Mouse (Mus musculus) intestine, embryonic 16.5 days (tissue): ENCODE results near the gene D630039A03Rik. TPM values are rescaled to one million over a fixed set of nuclear protein-coding genes. Genes with fewer than 3 reads are reported as not detected.

Experiments
- ATAC-seq: fragments of 200-750 bp; cut with Nextera tagmentation; 2 replicates; pipeline ENCODE4 v1.8.0; 2017; ENCODE audit warnings: moderate TSS enrichment, moderate library complexity
- H3K27ac ChIP-seq: fragments of 300-500 bp; sonication (generic); 2 replicates; pipeline ENCODE4 v1.5.1; 2014; ENCODE audit warnings: mild to moderate bottlenecking, low read length
- H3K27me3 ChIP-seq: fragments of 300-500 bp; sonication (generic); replicated peaks from 2 replicates; pipeline ENCODE4 v1.6.1; 2014; ENCODE audit warnings: low read length, control low read depth, mixed read lengths; ENCODE audit not compliant: control insufficient read depth, insufficient read depth
- H3K36me3 ChIP-seq: fragments of 300-500 bp; sonication (generic); 2 replicates; pipeline ENCODE4 v1.6.1; 2014; ENCODE audit warnings: low read length, control low read depth; ENCODE audit not compliant: control insufficient read depth, insufficient read depth
- H3K4me1 ChIP-seq: fragments of 300-500 bp; sonication (generic); 2 replicates; pipeline ENCODE4 v1.6.1; 2014; ENCODE audit warnings: low read length, control low read depth, mixed read lengths; ENCODE audit not compliant: control insufficient read depth, insufficient read depth
- H3K4me2 ChIP-seq: fragments of 300-500 bp; sonication (generic); 2 replicates; pipeline ENCODE4 v1.6.1; 2014; ENCODE audit warnings: low read depth, low read length, control low read depth
- H3K4me3 ChIP-seq: fragments of 300-500 bp; sonication (generic); 2 replicates; pipeline ENCODE4 v1.5.1; 2014; ENCODE audit warnings: mild to moderate bottlenecking, low read length
- H3K9ac ChIP-seq: fragments of 300-500 bp; sonication (generic); 2 replicates; pipeline ENCODE4 v1.6.1; 2014; ENCODE audit warnings: low read depth, low read length
- H3K9me3 ChIP-seq: fragments of 300-500 bp; sonication (generic); 2 replicates; pipeline ENCODE4 v1.6.1; 2016; ENCODE audit warnings: low read length, control low read depth; ENCODE audit not compliant: control insufficient read depth
- WGBS: fragments of 180-500 bp; shearing (Covaris S2); extraction: QIAGEN DNeasy Blood & Tissue Kit; methylation state at CpG from one replicate; pipeline ENCODE4 v1.1.7; 2014; 5-methylcytosine and 5-hydroxymethylcytosine counted together
- polyA plus RNA-seq: library from polyadenylated mRNA; unstranded; fragments of >200 nt; fragmentation: Nextera tagmentation; extraction: Ambion mirVana; gene quantifications from 2 replicates; pipeline ENCODE4 v1.2.1, GENCODE M21; 2015

Gene D630039A03Rik
- polyA plus RNA-seq, 1 experiment from 2014 or later, result 13.3 TPM

DNA sequence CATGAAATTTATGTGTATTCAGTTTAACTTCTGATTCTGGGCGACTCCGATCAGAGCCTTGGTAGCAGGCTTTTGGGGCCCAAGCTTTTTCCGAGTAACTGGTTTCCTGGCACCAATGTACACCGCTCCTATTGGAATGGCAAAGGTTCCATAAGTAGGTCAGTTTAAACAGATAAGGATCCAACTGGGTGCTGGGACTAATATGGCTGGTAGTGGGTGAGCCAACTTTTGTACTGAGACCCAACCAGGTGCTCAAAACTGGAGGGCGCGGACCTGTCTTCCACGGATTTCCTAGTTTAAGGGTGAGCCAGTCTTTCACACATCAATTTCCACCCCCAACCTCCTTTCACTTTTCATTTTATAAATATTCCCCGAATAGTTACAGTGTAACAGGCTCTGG is 38.9 kb upstream of the D630039A03Rik start:
- Histone ChIP-seq H3K9me3 (no peaks in the 10 kb centered on the region; the same call in 1 of the 2 replicates), H3K36me3 (peaks cover 15% of the 10 kb centered on the region), H3K9ac (peak overlapping the region; percentile 89), H3K27me3 (no peaks in the 10 kb centered on the region), H3K27ac (peak overlapping the region; percentile 95), H3K4me3 (peak overlapping the region; percentile 89), H3K4me1 (peaks cover 20% of the 10 kb centered on the region), H3K4me2 (peak overlapping the region; percentile 59)
- 63% methylated on average over 8 of the region's 8 CpGs for WGBS
- no peak for ATAC-seq

DNA sequence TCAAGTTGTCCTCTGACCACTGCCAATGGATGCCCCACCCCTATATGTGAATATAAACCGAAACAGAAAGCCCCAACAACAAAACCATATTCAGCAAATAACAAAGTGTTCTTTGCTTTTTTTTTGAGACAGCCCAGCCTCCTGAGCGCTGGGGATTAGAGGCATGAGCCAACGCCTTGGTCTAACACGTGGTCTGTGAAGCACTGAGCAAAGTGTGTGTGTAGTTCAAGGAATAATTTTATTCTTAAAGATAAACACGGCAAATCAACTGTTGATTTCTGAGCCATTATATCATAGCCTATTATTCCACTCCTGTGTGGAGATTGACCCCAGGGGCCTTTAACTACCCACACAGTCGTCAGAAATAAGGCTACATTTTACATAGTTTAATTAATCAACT is 38.5 kb upstream of the D630039A03Rik start:
- Histone ChIP-seq H3K36me3 (peaks cover 15% of the 10 kb centered on the region), H3K9ac (peak overlapping the region; percentile 89), H3K9me3 (no peaks in the 10 kb centered on the region; the same call in 1 of the 2 replicates), H3K27ac (peak overlapping the region; percentile 95), H3K27me3 (no peaks in the 10 kb centered on the region), H3K4me3 (peak overlapping the region; percentile 89), H3K4me2 (peak overlapping the region; percentile 59), H3K4me1 (peaks cover 24% of the 10 kb centered on the region)
- 58% methylated on average over 6 of the region's 6 CpGs for WGBS
- no peak for ATAC-seq

DNA sequence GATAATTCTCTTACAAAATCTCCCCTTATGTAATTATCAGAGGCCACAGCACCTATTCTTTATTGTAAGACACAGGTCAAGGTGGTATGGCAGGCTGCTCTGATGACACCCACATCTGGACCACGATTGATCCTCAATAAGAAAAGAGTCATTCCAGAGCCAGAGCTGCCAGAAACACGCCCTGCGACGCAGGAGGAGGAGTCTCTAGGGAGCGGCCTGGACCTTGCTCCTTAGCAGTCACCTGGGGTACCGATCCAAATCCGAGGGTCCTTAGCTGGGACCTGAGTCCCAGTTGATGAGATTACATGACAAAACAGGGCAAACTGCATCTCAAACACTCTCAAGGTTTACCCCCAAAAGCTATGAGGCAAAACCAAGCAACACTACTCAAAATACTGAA is 37.7 kb upstream of the D630039A03Rik start:
- Histone ChIP-seq H3K4me3 (peak overlapping the region; percentile 89), H3K9me3 (no peaks in the 10 kb centered on the region; the same call in 1 of the 2 replicates), H3K4me1 (peaks cover 29% of the 10 kb centered on the region), H3K36me3 (peaks cover 15% of the 10 kb centered on the region), H3K27ac (peak overlapping the region; percentile 95; the same call in 1 of the 2 replicates), H3K9ac (0 out of 2 replicates have a peak overlapping the region, but pooled peaks have one; percentile 43), H3K27me3 (no peaks in the 10 kb centered on the region), H3K4me2 (peak overlapping the region; percentile 59)
- ATAC-seq, result no peak
- WGBS, result 73% methylated on average over 7 of the region's 7 CpGs

- Histone ChIP-seq H3K9me3 (no peaks in the 10 kb centered on the region; the same call in 1 of the 2 replicates), H3K27ac (no peak overlapping the region), H3K27me3 (no peaks in the 10 kb centered on the region), H3K4me1 (peaks cover 31% of the 10 kb centered on the region), H3K4me3 (no peak overlapping the region), H3K4me2 (no peak overlapping the region), H3K36me3 (peaks cover 15% of the 10 kb centered on the region), H3K9ac (no peak overlapping the region)
- WGBS, result 81% methylated on average over 1 of the region's 1 CpGs
- no peak for ATAC-seq
These were observed 36.8 kb upstream of the D630039A03Rik start for GRCm38 (mm10) chr4:57952891-57953290.

DNA sequence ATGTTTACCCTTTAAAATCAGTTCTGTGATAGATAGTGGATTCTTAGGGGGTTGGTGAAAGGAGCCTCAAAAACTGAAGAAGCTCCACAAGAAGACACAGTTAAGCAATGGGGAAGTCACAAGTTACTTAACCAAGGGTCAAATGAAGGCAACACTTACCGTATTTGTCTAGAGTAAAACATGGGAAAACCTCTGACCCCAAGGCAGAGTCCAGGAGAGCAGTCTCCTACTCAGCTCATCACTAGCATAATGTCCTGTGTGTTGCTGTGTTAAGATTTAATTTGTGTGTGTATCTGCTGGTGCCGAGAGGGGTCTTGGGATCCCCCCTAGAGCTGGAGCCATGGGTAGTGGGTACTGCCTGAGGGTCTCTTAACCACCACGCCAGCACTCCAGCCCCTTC is 36.3 kb upstream of the D630039A03Rik start:
- H3K27me3 ChIP-seq, result no peaks in the 10 kb centered on the region
- peaks cover 17% of the 10 kb centered on the region for H3K36me3 ChIP-seq
- peak overlapping the region; percentile 5; the same call in 1 of the 2 replicates for H3K27ac ChIP-seq
- no peak overlapping the region for H3K9ac ChIP-seq
- H3K4me2 ChIP-seq, result 0 out of 2 replicates have a peak overlapping the region, but pooled peaks have one; percentile 6
- no peaks in the 10 kb centered on the region; the same call in 1 of the 2 replicates for H3K9me3 ChIP-seq
- H3K4me1 ChIP-seq, result peaks cover 31% of the 10 kb centered on the region
- H3K4me3 ChIP-seq, result no peak overlapping the region; the same call in 1 of the 2 replicates
- ATAC-seq, result no peak
- 79% methylated on average over 3 of the region's 3 CpGs for WGBS

- no peaks in the 10 kb centered on the region for H3K27me3 ChIP-seq
- no peak for ATAC-seq
- H3K4me3 ChIP-seq, result no peak overlapping the region
- H3K27ac ChIP-seq, result peak overlapping the region; percentile 17
- H3K9me3 ChIP-seq, result no peaks in the 10 kb centered on the region; the same call in 1 of the 2 replicates
- peaks cover 36% of the 10 kb centered on the region for H3K4me1 ChIP-seq
- H3K36me3 ChIP-seq, result peaks cover 21% of the 10 kb centered on the region
- H3K9ac ChIP-seq, result no peak overlapping the region
- no peak overlapping the region for H3K4me2 ChIP-seq
- whole genome bisulfite sequencing, result 92% methylated on average over 6 of the region's 6 CpGs
These were observed 33.8 kb upstream of the D630039A03Rik start for GRCm38 (mm10) chr4:57949866-57950265.

DNA sequence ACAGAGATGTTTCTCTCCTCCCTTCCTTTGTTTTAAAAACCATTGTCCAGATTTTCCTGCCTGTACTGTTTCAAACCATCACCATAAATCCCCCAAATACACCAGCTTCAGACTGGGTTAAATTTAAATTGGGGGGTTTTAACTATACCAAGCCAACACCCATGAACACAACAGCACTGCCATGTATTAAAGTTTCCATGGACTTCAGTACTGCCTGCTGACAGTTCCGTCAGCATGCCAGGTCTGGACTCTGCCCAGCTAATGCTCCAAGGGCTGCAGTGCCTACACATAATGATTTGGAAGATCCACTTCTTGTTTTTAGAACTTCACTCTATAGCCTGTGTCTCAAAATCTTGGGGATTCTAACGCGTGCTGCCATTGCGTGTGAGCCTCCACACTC is 31.4 kb upstream of the D630039A03Rik start:
- Histone ChIP-seq H3K27me3 (no peaks in the 10 kb centered on the region), H3K9ac (no peak overlapping the region; the same call in 1 of the 2 replicates), H3K4me2 (peak overlapping the region; percentile 40), H3K27ac (peak overlapping the region; percentile 95), H3K4me3 (no peak overlapping the region), H3K36me3 (peaks cover 19% of the 10 kb centered on the region), H3K4me1 (peaks cover 26% of the 10 kb centered on the region), H3K9me3 (no peaks in the 10 kb centered on the region; the same call in 1 of the 2 replicates)
- peak; percentile 84 for ATAC-seq
- WGBS, result 83% methylated on average over 4 of the region's 4 CpGs

DNA sequence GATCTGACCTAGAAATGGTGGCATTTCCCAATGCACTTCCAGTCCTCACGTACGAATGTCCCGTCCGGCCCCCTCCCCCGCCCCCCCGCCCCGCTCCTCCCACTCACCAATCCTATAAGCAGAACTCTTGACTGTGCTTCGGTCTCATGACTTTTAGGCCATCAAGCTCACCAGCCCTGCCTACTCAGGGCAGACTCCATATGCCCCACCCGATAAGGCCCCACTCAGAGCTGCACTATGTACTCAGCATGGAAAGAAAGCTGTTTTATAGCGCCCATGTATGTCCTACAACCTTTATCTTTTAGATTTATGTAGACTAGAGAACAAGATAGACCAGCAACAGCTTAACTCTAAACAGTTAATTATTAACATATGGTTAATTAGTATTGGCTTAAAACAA is 30.9 kb upstream of the D630039A03Rik start:
- Histone ChIP-seq H3K9ac (0 out of 2 replicates have a peak overlapping the region, but pooled peaks have one; percentile 31), H3K27me3 (no peaks in the 10 kb centered on the region), H3K4me1 (peaks cover 25% of the 10 kb centered on the region), H3K4me2 (no peak overlapping the region), H3K27ac (peak overlapping the region; percentile 90), H3K9me3 (no peaks in the 10 kb centered on the region; the same call in 1 of the 2 replicates), H3K4me3 (no peak overlapping the region), H3K36me3 (peaks cover 18% of the 10 kb centered on the region)
- ATAC-seq, result peak; percentile 96
- WGBS, result 57% methylated on average over 10 of the region's 10 CpGs

GRCm38 (mm10) chr4:57942892-57943291 is 26.8 kb upstream of the D630039A03Rik start:
- WGBS, result 81% methylated on average over 2 of the region's 2 CpGs
- peaks cover 5% of the 10 kb centered on the region for H3K36me3 ChIP-seq
- ATAC-seq, result no peak
- peaks cover 14% of the 10 kb centered on the region for H3K4me1 ChIP-seq
- no peak overlapping the region for H3K9ac ChIP-seq
- H3K27ac ChIP-seq, result no peak overlapping the region
- H3K4me2 ChIP-seq, result no peak overlapping the region
- no peaks in the 10 kb centered on the region for H3K27me3 ChIP-seq
- no peaks in the 10 kb centered on the region for H3K9me3 ChIP-seq
- H3K4me3 ChIP-seq, result no peak overlapping the region
